9 mouse cellular contexts compared by ENCODE assay signal in the genomic region with DNA sequence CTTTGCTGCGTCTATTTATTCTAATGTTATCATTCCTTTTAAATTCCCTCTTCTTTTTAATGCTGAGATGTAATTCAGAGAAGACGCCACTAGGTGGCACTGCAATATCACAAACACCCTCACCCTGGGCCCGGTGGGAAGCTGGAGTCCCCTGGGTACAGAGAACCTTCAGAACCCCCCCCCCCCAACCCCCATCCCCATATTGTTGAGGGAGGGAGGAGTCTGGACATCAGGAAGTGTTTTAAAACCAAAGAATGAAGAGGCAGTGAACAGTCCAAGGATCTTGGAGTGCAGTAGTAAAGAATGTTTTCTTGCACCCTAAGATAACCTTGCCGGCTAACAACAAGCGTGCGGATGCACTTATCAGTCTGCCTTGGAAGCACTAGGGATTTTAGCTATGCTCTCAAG. TPM values are rescaled to one million over a fixed set of nuclear protein-coding genes. Genes with fewer than 3 reads are reported as not detected.
A peak's percentile ranks its signal among the peaks of the same experiment; 100 is the strongest.
DNase-seq lines count a peak whose midpoint lies in the region; ATAC-seq and TF ChIP-seq lines count a peak whose summit lies in the region.
"Had no signal": no experiment of that assay in that cellular context is flagged by ENCODE, and none has a peak within 500 bp of the region (broad histone marks: within the 10 kb centered on the region; RNA-seq: fewer than 3 reads in every experiment).

No protein-coding gene starts in this region.

- TF ChIP-seq CTCF in layer of hippocampus, adult 2 months (conservative IDR thresholded peaks at IDR 0.05): peak; percentile 82

- H3K4me2 ChIP-seq in forebrain, embryonic 12.5 days: no peak overlapping the region
- no peak overlapping the region for H3K4me2 ChIP-seq in stomach, embryonic 16.5 days (ENCODE audit: low read depth, low read length)

- no peak overlapping the region for H3K27ac ChIP-seq in layer of hippocampus, adult 2 months
- no peak overlapping the region for H3K27ac ChIP-seq in forebrain, embryonic 12.5 days
- H3K27ac ChIP-seq in stomach, embryonic 16.5 days (ENCODE audit: low read length): no peak overlapping the region

- H3K9me3 ChIP-seq in forebrain, embryonic 12.5 days: no peaks in the 10 kb centered on the region
- no peaks in the 10 kb centered on the region for H3K9me3 ChIP-seq in stomach, embryonic 16.5 days (replicated peaks; ENCODE audit: control insufficient read depth, low read length)

- ATAC-seq in forebrain, embryonic 12.5 days (ENCODE audit: low FRiP score): peak; percentile 86
- peak; percentile 49 for ATAC-seq in megakaryocyte, adult 5-6 weeks (ENCODE audit: poor library complexity, severe bottlenecking)
- ATAC-seq in stomach, embryonic 16.5 days (ENCODE audit: insufficient read depth, low FRiP score): peak; percentile 86; the same call in 1 of the 2 replicates

- 49% methylated on average over 6 of the region's 6 CpGs for WGBS in forebrain, embryonic 12.5 days
- 29% methylated on average over 6 of the region's 6 CpGs for WGBS in stomach, embryonic 16.5 days

- no peaks in the 10 kb centered on the region for H3K36me3 ChIP-seq in forebrain, embryonic 12.5 days (replicated peaks)
- no peaks in the 10 kb centered on the region for H3K36me3 ChIP-seq in stomach, embryonic 16.5 days (ENCODE audit: control insufficient read depth, insufficient read depth, low read length)

- no peak for DNase-seq in layer of hippocampus, adult 2 months (ENCODE audit: low spot score in 2 of 2)
- no peak for DNase-seq in layer of hippocampus, postnatal 36 days
- peak; percentile 75 for DNase-seq in NIH3T3 (ENCODE audit: low read depth)
- DNase-seq in induced T-regulatory cell, adult 2 months (ENCODE audit: low read depth): peak; percentile 51
- no peak for DNase-seq in left cerebral cortex, postnatal 14 days (ENCODE audit: low spot score in 2 of 2)

- H3K4me3 ChIP-seq in layer of hippocampus, adult 2 months: no peak overlapping the region
- no peak overlapping the region for H3K4me3 ChIP-seq in forebrain, embryonic 12.5 days (replicated peaks)
- no peak overlapping the region for H3K4me3 ChIP-seq in stomach, embryonic 16.5 days (replicated peaks; ENCODE audit: low read length)
- H3K4me3 ChIP-seq: myocyte had no signal

- H3K9ac ChIP-seq in forebrain, embryonic 12.5 days: no peak overlapping the region
- H3K9ac ChIP-seq in stomach, embryonic 16.5 days (ENCODE audit: low read length): no peak overlapping the region

- intact Hi-C loops in left cerebral cortex, postnatal 14 days (cut with DNase I): loop anchor here (10.0 kb wide), 2 partner anchors 220 to 520 kb away; partner anchors contain the start of gene Gm47791

- no peaks in the 10 kb centered on the region for H3K27me3 ChIP-seq in forebrain, embryonic 12.5 days
- no peaks in the 10 kb centered on the region for H3K27me3 ChIP-seq in stomach, embryonic 16.5 days (ENCODE audit: control insufficient read depth, insufficient read depth, low read length)

- no peaks in the 10 kb centered on the region for H3K4me1 ChIP-seq in forebrain, embryonic 12.5 days
- H3K4me1 ChIP-seq in stomach, embryonic 16.5 days (ENCODE audit: control insufficient read depth, insufficient read depth, low read length): no peaks in the 10 kb centered on the region

RNA-seq across cellular contexts. Expression of gene Col4a4, which starts 32.2 kb away (rescaled TPM):
- total RNA-seq in layer of hippocampus, adult 2 months (2021): under 1 TPM; 0.61 to 1.00 TPM
- total RNA-seq in layer of hippocampus, postnatal 36 days (2021): under 1 TPM; 0.68 to 0.95 TPM
- polyA plus RNA-seq in forebrain, embryonic 12.5 days (2016; fragmentation: Nextera tagmentation; extraction: Ambion mirVana): 0.12 and 0.17 TPM in 2 replicates
- total RNA-seq in megakaryocyte, adult 5-6 weeks (2015): not detected in 2 replicates
- total RNA-seq in megakaryocyte, adult 5-6 weeks (2017): not detected in 2 replicates
- 0.61 and 0.67 TPM in 2 replicates for polyA plus RNA-seq in stomach, embryonic 16.5 days (2015; fragmentation: Nextera tagmentation; extraction: Ambion mirVana)
- total RNA-seq in left cerebral cortex, postnatal 14 days (2021): 1 to 10 TPM; 3.5 to 3.9 TPM

RNA-seq across cellular contexts. Expression of gene Col4a3, which starts 32.3 kb away (rescaled TPM):
- under 1 TPM; 0.32 to 0.46 TPM for total RNA-seq in layer of hippocampus, adult 2 months (2021)
- 1 to 10 TPM in 1 of 2 experiments, under 1 TPM in 1; 0.42 to 1.5 TPM for total RNA-seq in layer of hippocampus, postnatal 36 days (2021)
- 0.12 and 0.23 TPM in 2 replicates for polyA plus RNA-seq in forebrain, embryonic 12.5 days (2016; fragmentation: Nextera tagmentation; extraction: Ambion mirVana)
- total RNA-seq in megakaryocyte, adult 5-6 weeks (2015): not detected in 2 replicates
- total RNA-seq in megakaryocyte, adult 5-6 weeks (2017): not detected in 2 replicates
- polyA plus RNA-seq in stomach, embryonic 16.5 days (2015; fragmentation: Nextera tagmentation; extraction: Ambion mirVana): 0.47 and 0.63 TPM in 2 replicates
- 1 to 10 TPM; 1.3 to 1.8 TPM for total RNA-seq in left cerebral cortex, postnatal 14 days (2021)

Comparison
In these comparisons a context has a peak if more than half of its experiments do, and no peak if none do; other contexts are left out.
1. DNase-seq: peak in NIH3T3 (single experiment) and induced T-regulatory cell, adult 2 months (single experiment); none in layer of hippocampus, adult 2 months (0 of 2), layer of hippocampus, postnatal 36 days (0 of 2) and left cerebral cortex, postnatal 14 days (0 of 2).
2. Peak in every context shown above with its lines, with median percentiles within 50 percentile points of each other: ATAC-seq.